Mouse (Mus musculus) myocyte (in vitro differentiated cells): ENCODE measurements at regions not wholly inside any gene's neighbourhood (a gene's known extent, or its start where the extent isn't known, plus 50 kb on each side); places are given as distances from the start of the nearest gene placed in this dataset.

Experiments
- H3K27me3 ChIP-seq: one replicate; pipeline ENCODE4 v1.6.1; 2011; ENCODE audit not compliant: control insufficient read depth, insufficient read depth, insufficient read length
- H3K36me3 ChIP-seq: one replicate; pipeline ENCODE4 v1.6.1; 2011; ENCODE audit not compliant: control insufficient read depth, insufficient read depth
- H3K4me2 ChIP-seq: one replicate; pipeline ENCODE4 v1.6.1; 2011; ENCODE audit warnings: low read depth, control low read depth
- H3K4me3 ChIP-seq: one replicate; pipeline ENCODE4 v1.5.1; 2011; ENCODE audit warnings: mild to moderate bottlenecking, control low read depth, moderate library complexity
- H3K79me2 ChIP-seq: one replicate; pipeline ENCODE4 v1.6.1; 2011; ENCODE audit not compliant: control insufficient read depth, insufficient read depth
- H3ac ChIP-seq: one replicate; pipeline ENCODE4 v1.6.1; 2011; ENCODE audit not compliant: control insufficient read depth, insufficient read length
- CEBPB ChIP-seq: IDR thresholded peaks from 2 replicates; pipeline ENCODE4 v1.6.1; 2011; ENCODE audit warnings: mild to moderate bottlenecking, moderate library complexity; ENCODE audit not compliant: poor library complexity, insufficient read depth, severe bottlenecking
- E2F4 ChIP-seq: IDR thresholded peaks from one replicate; pipeline ENCODE4 v1.6.1; 2011; ENCODE audit warnings: mild to moderate bottlenecking, control low read depth, moderate library complexity; ENCODE audit not compliant: insufficient read depth
- MAX ChIP-seq: IDR thresholded peaks from one replicate; pipeline ENCODE4 v1.6.1; 2011; ENCODE audit warnings: low read depth, mild to moderate bottlenecking, control low read depth
- MYOD1 ChIP-seq, 3 experiments: IDR thresholded peaks; one replicate each; pipeline ENCODE4 v1.6.1; 2011; ENCODE audit warnings: control low read depth in 2 of 3, low read depth in 2 of 3, mild to moderate bottlenecking in 2 of 3, moderate library complexity in 1 of 3; ENCODE audit not compliant: insufficient read length in 2 of 3, control insufficient read depth in 1 of 3
- MYOG ChIP-seq, 3 experiments: IDR thresholded peaks; one replicate each; pipeline ENCODE4 v1.6.1; 2011; ENCODE audit warnings: control low read depth in 2 of 3, low read depth in 2 of 3, mild to moderate bottlenecking in 2 of 3; ENCODE audit not compliant: insufficient read length in 2 of 3, control insufficient read depth in 1 of 3, insufficient read depth in 1 of 3
- POLR2A ChIP-seq: IDR thresholded peaks from one replicate; pipeline ENCODE4 v1.6.1; 2011; ENCODE audit warnings: low read depth, mild to moderate bottlenecking, control low read depth, moderate library complexity; ENCODE audit not compliant: insufficient read length
- POLR2AphosphoS2 ChIP-seq: IDR thresholded peaks from one replicate; pipeline ENCODE4 v1.6.1; 2011; ENCODE audit warnings: low read depth, control low read depth; ENCODE audit not compliant: insufficient read length
- REST ChIP-seq: IDR thresholded peaks from one replicate; pipeline ENCODE4 v1.6.1; 2011; ENCODE audit warnings: mild to moderate bottlenecking, control low read depth, moderate library complexity; ENCODE audit not compliant: insufficient read depth, insufficient read length
- SRF ChIP-seq: IDR thresholded peaks from one replicate; pipeline ENCODE4 v1.6.1; 2011; ENCODE audit warnings: low read depth; ENCODE audit not compliant: control insufficient read depth, insufficient read length
- TCF12 ChIP-seq: IDR thresholded peaks from one replicate; pipeline ENCODE4 v1.6.1; 2011; ENCODE audit warnings: mild to moderate bottlenecking, control low read depth; ENCODE audit not compliant: poor library complexity, insufficient read depth, severe bottlenecking
- TCF3 ChIP-seq: IDR thresholded peaks from one replicate; pipeline ENCODE4 v1.6.1; 2011; ENCODE audit warnings: low read depth, control low read depth; ENCODE audit not compliant: insufficient read length
- USF1 ChIP-seq: IDR thresholded peaks from one replicate; pipeline ENCODE4 v1.6.1; 2011; ENCODE audit warnings: low read depth, mild to moderate bottlenecking, control low read depth, moderate library complexity

GRCm38 (mm10) chr4:142991401-142991800, 221.4 kb downstream of the Prdm2 start:
- TF ChIP-seq E2F4 (no peak), USF1 (no peak)
- Histone ChIP-seq H3ac (no peak overlapping the region), H3K4me2 (no peak overlapping the region), H3K27me3 (no peaks in the 10 kb centered on the region), H3K36me3 (no peaks in the 10 kb centered on the region), H3K79me2 (no peaks in the 10 kb centered on the region), H3K4me3 (no peak overlapping the region)

- no peak overlapping the region for H3K4me2 ChIP-seq
- H3K36me3 ChIP-seq = no peaks in the 10 kb centered on the region
- H3ac ChIP-seq = no peak overlapping the region
- no peaks in the 10 kb centered on the region for H3K27me3 ChIP-seq
- TF ChIP-seq POLR2A = no peak
- no peak for TF ChIP-seq TCF12
- TF ChIP-seq REST = no peak
- TF ChIP-seq E2F4 = no peak
- no peak for TF ChIP-seq USF1
- no peak for TF ChIP-seq MAX
- TF ChIP-seq CEBPB = no peak
- no peak for TF ChIP-seq POLR2AphosphoS2
- TF ChIP-seq MYOD1 (IDR thresholded peaks at IDR 0.05; ENCODE audit: control insufficient read depth in 1 of 3, insufficient read length in 2 of 3, low read depth in 2 of 3) = no peak
- no peak for TF ChIP-seq MYOG (IDR thresholded peaks at IDR 0.05; ENCODE audit: control insufficient read depth in 1 of 3, insufficient read depth in 1 of 3, insufficient read length in 2 of 3, low read depth in 2 of 3)
- no peak overlapping the region for H3K4me3 ChIP-seq
- no peaks in the 10 kb centered on the region for H3K79me2 ChIP-seq
Measured at GRCm38 (mm10) chr4:142989175-142989574, 223.6 kb downstream of the Prdm2 start.

GRCm38 (mm10) chr4:142983295-142983624, 229.5 kb downstream of the Prdm2 start:
- Histone ChIP-seq H3K27me3 (no peaks in the 10 kb centered on the region), H3K79me2 (no peaks in the 10 kb centered on the region), H3K4me2 (no peak overlapping the region), H3ac (no peak overlapping the region), H3K4me3 (no peak overlapping the region), H3K36me3 (no peaks in the 10 kb centered on the region)
- no peak for TF ChIP-seq MAX
- TF ChIP-seq E2F4 = no peak
- TF ChIP-seq POLR2AphosphoS2 = no peak
- TF ChIP-seq POLR2A = no peak
- no peak for TF ChIP-seq TCF3
- TF ChIP-seq CEBPB = no peak
- TF ChIP-seq TCF12 = no peak
- no peak for TF ChIP-seq SRF
- no peak for TF ChIP-seq MYOD1 (IDR thresholded peaks at IDR 0.05; ENCODE audit: control insufficient read depth in 1 of 3, insufficient read length in 2 of 3, low read depth in 2 of 3)
- TF ChIP-seq USF1 = no peak

- TF ChIP-seq POLR2AphosphoS2 (no peak), REST (no peak), MYOG (IDR thresholded peaks at IDR 0.05; ENCODE audit: control insufficient read depth in 1 of 3, insufficient read depth in 1 of 3, insufficient read length in 2 of 3, low read depth in 2 of 3) (no peak), CEBPB (no peak), MYOD1 (IDR thresholded peaks at IDR 0.05; ENCODE audit: control insufficient read depth in 1 of 3, insufficient read length in 2 of 3, low read depth in 2 of 3) (no peak), E2F4 (no peak), MAX (no peak), TCF3 (no peak), POLR2A (no peak), SRF (no peak), TCF12 (no peak), USF1 (no peak)
- no peaks in the 10 kb centered on the region for H3K27me3 ChIP-seq
- no peaks in the 10 kb centered on the region for H3K36me3 ChIP-seq
- H3K4me2 ChIP-seq = no peak overlapping the region
- H3K79me2 ChIP-seq = no peaks in the 10 kb centered on the region
- H3K4me3 ChIP-seq = no peak overlapping the region
- H3ac ChIP-seq = no peak overlapping the region
Measured at GRCm38 (mm10) chr4:142982585-142983294, 230.1 kb downstream of the Prdm2 start.

GRCm38 (mm10) chr4:142975620-142976019, 237.2 kb downstream of the Prdm2 start:
- no peaks in the 10 kb centered on the region for H3K27me3 ChIP-seq
- no peak overlapping the region for H3ac ChIP-seq
- H3K4me3 ChIP-seq = no peak overlapping the region
- TF ChIP-seq MAX = no peak
- no peak for TF ChIP-seq MYOG (IDR thresholded peaks at IDR 0.05; ENCODE audit: control insufficient read depth in 1 of 3, insufficient read depth in 1 of 3, insufficient read length in 2 of 3, low read depth in 2 of 3)
- TF ChIP-seq E2F4 = no peak
- no peak for TF ChIP-seq MYOD1 (IDR thresholded peaks at IDR 0.05; ENCODE audit: control insufficient read depth in 1 of 3, insufficient read length in 2 of 3, low read depth in 2 of 3)
- TF ChIP-seq CEBPB = no peak
- no peak for TF ChIP-seq USF1
- TF ChIP-seq REST = no peak
- no peak for TF ChIP-seq SRF
- no peak for TF ChIP-seq POLR2AphosphoS2
- no peak for TF ChIP-seq POLR2A
- no peak for TF ChIP-seq TCF3
- no peak for TF ChIP-seq TCF12
- no peak overlapping the region for H3K4me2 ChIP-seq
- H3K79me2 ChIP-seq = no peaks in the 10 kb centered on the region
- no peaks in the 10 kb centered on the region for H3K36me3 ChIP-seq
